Mouse (Mus musculus) ZHBTc4 (cell line): ENCODE measurements around the gene Tmem255a.
A peak's percentile ranks its signal among the peaks of the same experiment; 100 is the strongest.

Source experiments
- DNase-seq: peaks from one replicate; pipeline ENCODE4 v3.0.0-alpha.2; 2011; ENCODE audit warnings: low read depth, low spot score

The Tmem255a gene

DNA sequence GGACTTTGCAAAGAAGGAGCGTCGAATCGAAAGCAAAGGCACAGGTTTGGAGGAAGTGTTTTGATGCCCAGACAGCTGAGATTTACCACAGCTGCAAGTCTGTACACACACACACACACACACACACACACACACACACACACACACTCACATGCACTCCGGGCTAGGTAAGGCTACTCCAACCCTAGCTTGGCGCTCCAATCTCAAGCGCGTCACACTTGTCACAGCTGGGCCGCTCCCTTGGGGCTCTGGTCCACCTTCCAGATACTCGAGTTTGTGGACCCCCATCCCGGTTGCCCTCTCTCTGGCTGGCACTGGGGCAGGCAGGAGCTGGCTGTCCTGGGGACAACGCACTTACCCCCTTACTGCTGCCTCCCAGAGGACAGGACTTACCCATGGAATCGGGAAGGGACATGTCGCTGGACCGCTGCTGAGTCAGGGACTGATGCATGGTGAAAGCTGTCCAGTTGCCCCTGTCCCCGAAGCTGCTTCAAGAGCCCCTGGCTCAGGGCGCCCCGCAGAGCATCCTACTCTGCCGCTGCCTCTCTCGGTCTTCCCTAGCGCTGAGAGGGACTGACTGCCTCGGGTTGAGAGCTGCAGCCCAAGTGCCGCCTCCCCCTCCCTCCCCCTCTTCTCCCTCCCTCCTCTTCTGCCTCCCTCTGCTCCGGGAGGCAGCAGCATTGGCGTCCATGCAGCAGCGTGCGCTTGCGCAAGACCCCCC is at the start of gene Tmem255a:
Gene Tmem255a (minus strand): TSS at position 589 of the 721 bp plus-strand sequence.
- DNase-seq, result peak; percentile 22

DNA sequence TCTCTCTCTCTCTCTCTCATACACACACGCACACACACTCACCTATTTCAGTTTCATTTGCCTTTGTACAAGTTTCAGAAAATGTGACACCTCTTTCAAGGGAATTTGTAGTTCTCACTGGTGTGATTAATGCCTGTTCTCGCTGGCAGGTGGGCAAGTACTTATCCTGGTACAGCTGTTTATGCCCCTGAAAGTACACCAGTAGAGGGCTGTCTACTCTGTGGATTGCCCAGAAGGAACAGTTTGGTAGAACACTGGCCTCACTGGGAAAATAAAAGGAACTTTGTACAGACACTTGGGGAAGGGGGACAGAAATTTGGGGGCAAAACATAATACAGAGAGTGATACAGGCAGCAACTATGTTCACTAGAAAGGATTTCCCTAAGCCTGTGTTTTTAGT is 7.4 kb upstream of the Tmem255a start:
- no peak for DNase-seq

GRCm38 (mm10) chrX:38250352-38250950 is 1.8 kb downstream of the Tmem255a start:
- DNase-seq, result peak; percentile 55

DNA sequence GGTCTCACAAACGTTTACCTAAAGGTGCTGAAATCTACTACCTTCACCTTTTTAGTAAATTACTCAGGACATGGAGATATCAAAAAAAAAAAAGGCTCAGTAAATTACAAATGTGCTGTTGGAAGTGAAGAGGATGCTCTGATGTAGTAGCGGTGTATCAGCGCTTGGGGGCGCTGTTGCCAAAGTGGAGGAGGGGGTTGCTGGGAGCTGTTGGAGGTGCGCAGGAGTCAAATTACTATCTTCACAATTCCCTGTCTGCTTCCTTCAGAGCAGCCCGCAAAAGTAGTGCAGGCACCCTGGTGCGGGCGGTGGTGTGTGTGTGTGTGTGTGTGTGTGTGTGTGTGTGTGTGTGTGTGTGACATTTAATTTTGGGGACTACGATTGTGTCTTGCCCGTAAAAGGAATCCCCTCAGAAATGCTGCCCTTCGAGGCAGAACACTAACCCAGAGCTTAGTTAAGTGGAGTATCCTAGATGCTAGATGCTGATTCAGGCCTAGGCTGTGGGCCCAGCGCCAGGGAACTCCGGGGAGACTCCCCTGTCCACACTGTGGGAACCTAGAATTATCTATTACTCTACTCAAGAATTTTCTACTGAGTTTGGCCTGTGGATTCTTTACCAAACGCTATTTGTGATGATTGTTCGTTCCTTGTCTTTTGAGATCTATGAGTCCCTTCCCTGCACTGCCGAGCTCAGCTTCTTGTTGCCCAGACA is 2.4 kb downstream of the Tmem255a start:
- peak; percentile 71 for DNase-seq

DNA sequence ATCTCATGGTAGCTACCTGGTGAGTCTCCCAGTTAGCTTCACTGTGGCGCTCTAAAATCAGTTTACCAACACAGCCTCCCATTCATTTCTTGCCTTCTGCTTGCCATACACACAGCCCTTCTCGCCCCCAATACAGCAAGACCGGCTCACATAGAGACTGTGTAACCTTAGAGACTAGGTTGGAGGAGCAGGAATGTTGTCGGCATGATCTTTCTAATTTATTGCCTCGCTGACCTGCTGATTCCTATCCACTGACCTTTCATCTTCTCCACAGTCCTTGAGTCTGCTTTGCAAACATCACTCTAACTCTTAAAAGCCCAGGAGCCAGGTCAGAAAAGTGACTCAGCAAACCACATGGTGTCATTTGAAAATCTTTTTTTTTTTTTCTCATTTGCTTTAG is 4.6 kb downstream of the Tmem255a start:
- DNase-seq, result no peak

GRCm38 (mm10) chrX:38247108-38247507 is 5.1 kb downstream of the Tmem255a start:
- DNase-seq, result no peak

GRCm38 (mm10) chrX:38237731-38238130 is 14.5 kb downstream of the Tmem255a start:
- peak; percentile 59 for DNase-seq

- DNase-seq, result no peak
These were observed 22.4 kb downstream of the Tmem255a start for GRCm38 (mm10) chrX:38229888-38230287.

GRCm38 (mm10) chrX:38222757-38223156 is 29.5 kb downstream of the Tmem255a start:
- DNase-seq, result no peak

- no peak for DNase-seq
These were observed 34.6 kb downstream of the Tmem255a start for GRCm38 (mm10) chrX:38217676-38217991.

DNA sequence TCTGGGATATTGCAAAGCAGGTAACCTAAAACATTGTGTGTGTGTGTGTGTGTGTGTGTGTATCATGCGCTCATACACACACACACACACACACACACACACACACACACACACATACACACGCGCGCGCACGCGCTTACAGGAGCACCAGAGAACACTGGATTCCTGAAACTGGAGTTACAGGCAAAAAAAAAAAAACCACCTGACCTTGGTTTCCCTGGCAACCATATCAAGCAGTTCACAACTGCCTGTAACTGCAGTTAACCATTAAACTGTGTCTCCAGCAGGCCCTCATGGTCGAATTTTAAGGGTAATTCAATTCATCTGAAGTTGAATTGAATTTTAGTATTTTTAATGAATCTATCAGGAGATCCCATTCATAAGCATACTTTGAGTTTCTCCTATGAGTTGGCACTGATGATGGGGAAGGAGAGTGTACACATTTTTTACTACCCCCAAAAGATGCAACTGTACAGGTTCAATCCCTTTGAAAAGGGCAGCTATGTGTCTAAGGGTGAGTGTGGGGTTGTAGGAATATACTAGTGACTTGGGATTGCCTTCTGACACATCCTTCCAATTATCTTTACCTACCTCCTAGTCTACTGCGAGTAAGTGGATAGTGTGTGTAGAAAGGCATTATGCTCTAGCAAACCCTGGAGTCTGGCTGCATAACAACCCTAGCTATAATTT is 35.1 kb downstream of the Tmem255a start:
- DNase-seq, result no peak

GRCm38 (mm10) chrX:38207392-38207791 is 44.8 kb downstream of the Tmem255a start:
- no peak for DNase-seq

DNA sequence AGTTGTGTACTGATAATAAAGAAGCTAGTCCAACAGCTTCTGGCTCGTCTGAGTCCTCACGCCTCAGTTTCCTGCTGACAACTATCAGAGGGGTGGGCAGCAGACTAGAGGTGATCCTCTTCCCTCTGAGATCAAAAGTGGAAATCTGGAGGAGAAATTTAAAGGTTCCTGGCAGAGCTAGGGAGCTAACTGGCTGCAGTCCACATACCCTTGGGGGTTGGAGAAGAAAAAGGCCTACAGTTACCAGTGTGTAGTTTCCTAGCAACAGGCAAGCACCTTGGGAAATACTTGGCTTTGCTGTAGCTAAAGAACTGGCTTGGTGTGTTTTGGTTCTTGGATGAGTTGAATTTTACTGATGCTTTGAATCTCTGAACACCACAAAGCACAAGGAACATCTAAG is 50.4 kb downstream of the Tmem255a start:
- no peak for DNase-seq

- DNase-seq, result no peak
These were observed 61.8 kb downstream of the Tmem255a start for GRCm38 (mm10) chrX:38190458-38190764.

DNA sequence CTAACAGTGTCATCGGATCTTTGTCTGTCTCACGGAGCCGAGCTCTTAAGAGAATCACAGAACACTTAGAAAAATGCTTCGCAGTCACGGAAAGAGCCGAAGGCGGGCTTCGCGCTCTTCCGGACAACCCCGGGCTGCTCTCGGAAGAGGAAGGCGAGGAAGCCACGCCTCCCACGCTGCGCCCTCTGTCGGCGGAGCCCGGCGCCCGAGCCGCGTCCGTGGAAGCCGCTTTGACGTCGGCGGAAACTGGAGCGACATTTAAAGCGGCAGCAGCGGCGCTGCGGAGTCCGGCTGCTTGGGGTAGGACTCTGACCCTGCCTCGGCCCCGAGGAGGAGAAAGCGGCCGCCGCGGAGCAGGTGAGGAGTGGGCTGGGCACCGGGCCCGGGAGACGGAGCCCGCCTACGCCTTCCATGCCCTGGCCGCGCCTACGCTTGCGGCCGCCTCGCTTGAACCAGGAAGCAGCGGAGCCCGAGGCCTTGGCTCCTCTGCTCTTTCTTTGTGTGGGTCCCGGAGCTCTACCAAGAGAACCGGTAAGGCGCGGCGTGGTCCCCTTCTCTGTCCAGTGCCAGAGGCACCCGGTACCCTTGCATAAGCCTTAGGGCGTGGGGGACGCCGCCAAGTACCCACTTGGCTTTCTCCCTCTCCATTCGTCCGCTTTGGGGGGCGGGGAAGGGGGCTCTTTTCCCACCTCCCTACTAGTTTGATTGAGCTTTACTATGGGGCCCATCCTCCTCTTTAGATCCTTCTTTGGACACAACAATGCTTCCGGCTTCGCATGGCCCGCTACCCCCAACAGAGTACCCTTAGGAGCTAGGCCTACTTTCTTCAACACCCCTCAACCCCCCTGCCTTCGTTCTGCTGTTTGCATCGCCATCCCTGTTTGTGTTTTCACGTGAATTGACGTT is 62.4 kb downstream of the Tmem255a start, which contains the start of gene Zbtb33:
Gene Zbtb33 (plus strand): TSS at position 242 of the 906 bp plus-strand sequence.
- DNase-seq, result peak; percentile 91

GRCm38 (mm10) chrX:38185520-38185919 is 66.7 kb downstream of the Tmem255a start:
- DNase-seq, result no peak

- peak; percentile 79 for DNase-seq
These were observed 70.5 kb downstream of the Tmem255a start for GRCm38 (mm10) chrX:38181608-38182258.

GRCm38 (mm10) chrX:38180656-38181607 is 71.3 kb downstream of the Tmem255a start:
- peak; percentile 17 for DNase-seq

DNA sequence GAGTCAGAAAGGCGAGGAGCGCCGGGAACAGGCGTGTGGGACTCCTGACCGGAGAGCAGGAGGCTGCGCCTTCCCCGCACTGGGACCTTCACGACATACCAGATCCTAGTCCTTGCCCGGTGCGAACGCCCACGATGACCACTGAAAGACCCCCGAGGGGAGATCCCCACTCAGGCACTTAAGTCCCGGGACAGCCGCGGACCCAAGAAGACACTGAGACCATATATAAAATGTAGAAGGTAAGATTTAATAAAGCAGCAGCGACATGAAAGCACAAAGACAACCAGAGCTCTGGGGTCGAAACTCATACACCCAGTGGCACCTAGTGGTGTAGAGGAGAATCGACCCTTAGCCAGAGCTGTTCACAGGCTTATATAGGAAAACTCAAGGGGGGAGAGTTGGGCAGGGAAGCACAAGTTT is 72.3 kb downstream of the Tmem255a start:
- peak; percentile 85 for DNase-seq

DNA sequence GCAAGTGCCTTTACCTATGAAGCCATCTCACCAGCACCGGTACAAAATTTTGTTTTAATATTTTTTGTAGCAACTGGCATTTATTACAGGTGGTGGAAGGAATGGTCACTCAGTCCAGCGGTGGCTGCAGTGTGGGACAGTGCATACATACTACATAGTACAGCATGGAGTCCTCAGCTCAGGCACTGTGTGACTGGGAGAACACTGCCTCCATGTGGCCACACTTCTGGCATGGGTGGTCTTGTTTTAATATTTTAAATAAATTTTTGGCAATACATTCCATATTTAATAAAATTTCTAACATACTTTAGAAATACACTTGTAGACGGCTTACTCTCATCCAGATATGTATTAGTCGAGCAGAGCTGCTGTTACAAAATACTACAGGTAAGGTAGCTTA is 85.6 kb downstream of the Tmem255a start:
- DNase-seq, result no peak
